Mouse (Mus musculus): ENCODE data around the gene C1ql3.

DNA sequence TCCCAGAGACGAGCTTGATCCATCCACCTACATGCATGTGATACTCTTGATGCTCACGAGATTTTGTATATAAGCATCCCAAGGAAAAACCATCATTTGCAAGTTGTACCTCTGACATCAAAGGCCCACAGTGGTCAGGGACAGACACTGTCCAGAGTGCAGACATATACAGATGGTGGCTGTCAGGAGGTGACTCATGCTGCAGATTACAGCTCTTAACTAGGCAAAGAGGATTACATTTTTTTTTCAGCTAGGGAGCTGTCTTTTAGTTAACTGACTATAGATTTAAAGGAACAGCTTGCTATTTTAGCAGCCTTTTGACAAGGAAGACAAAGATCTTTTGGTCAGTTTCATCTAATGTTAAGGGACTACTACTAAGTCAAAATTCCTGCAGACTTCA lies 11.6 kb downstream of the C1ql3 start:
- no peak for TF ChIP-seq CTCF (IDR thresholded peaks at IDR 0.05; ENCODE audit: control insufficient read depth, insufficient read depth, low read length)
- TF ChIP-seq POLR2A (IDR thresholded peaks at IDR 0.05; ENCODE audit: borderline replicate concordance, control insufficient read depth, low read depth, low read length): no peak
